Mouse (Mus musculus) erythroblast, embryonic 14.5 days (primary cell): ENCODE measurements around the gene Apbb2.

Experiments
- GATA1 ChIP-seq: IDR thresholded peaks from 2 replicates; pipeline ENCODE4 v1.6.1; 2012; ENCODE audit warnings: low read length, inconsistent platforms, mixed read lengths
- TAL1 ChIP-seq: IDR thresholded peaks from 3 replicates; pipeline ENCODE4 v1.6.1; 2012; ENCODE audit warnings: low read length, inconsistent platforms, mixed read lengths

- TF ChIP-seq TAL1 (no peak), GATA1 (no peak)
These were observed 115.6 kb downstream of the Apbb2 start for GRCm38 (mm10) chr5:66503033-66503432.
